Mouse (Mus musculus) ES-E14 (cell line): ENCODE measurements around the gene Lamc3.

ENCODE experiments used
- CHD2 ChIP-seq: IDR thresholded peaks from 2 replicates; pipeline ENCODE4 v1.6.1; 2014; ENCODE audit warnings: mild to moderate bottlenecking, low read depth, low read length, inconsistent platforms
- ZC3H11A ChIP-seq: IDR thresholded peaks from 2 replicates; pipeline ENCODE4 v1.6.1; 2012; ENCODE audit warnings: low read depth, mild to moderate bottlenecking, inconsistent platforms, low read length, borderline replicate concordance

- TF ChIP-seq CHD2, result no peak
- TF ChIP-seq ZC3H11A, result no peak
Measured at GRCm38 (mm10) chr2:31954779-31955181, 67.7 kb downstream of the Lamc3 start.
